Mouse (Mus musculus) hindbrain, embryonic 12.5 days (tissue): Measurements from ENCODE around the gene Cyyr1. TPM values are rescaled to one million over a fixed set of nuclear protein-coding genes. Genes with fewer than 3 reads are reported as not detected.

ENCODE experiments used
- ATAC-seq: fragments of 200-750 bp; cut with Nextera tagmentation; 2 replicates; pipeline ENCODE4 v1.8.0; 2017; ENCODE audit warnings: moderate TSS enrichment; ENCODE audit not compliant: low FRiP score
- H3K27ac ChIP-seq: fragments of 300-500 bp; sonication (generic); 2 replicates; pipeline ENCODE4 v1.5.1; 2016; ENCODE audit warnings: mild to moderate bottlenecking
- H3K27me3 ChIP-seq: fragments of 300-500 bp; sonication (generic); 2 replicates; pipeline ENCODE4 v1.6.1; 2016; ENCODE audit warnings: mild to moderate bottlenecking
- H3K36me3 ChIP-seq: fragments of 300-500 bp; sonication (generic); 2 replicates; pipeline ENCODE4 v1.6.1; 2016; ENCODE audit warnings: mild to moderate bottlenecking
- H3K4me1 ChIP-seq: fragments of 300-500 bp; sonication (generic); 2 replicates; pipeline ENCODE4 v1.6.1; 2016
- H3K4me2 ChIP-seq: fragments of 300-500 bp; sonication (generic); replicated peaks from 2 replicates; pipeline ENCODE4 v1.6.1; 2016; ENCODE audit warnings: mild to moderate bottlenecking
- H3K4me3 ChIP-seq: fragments of 300-500 bp; sonication (generic); 2 replicates; pipeline ENCODE4 v1.5.1; 2016; ENCODE audit warnings: mild to moderate bottlenecking
- H3K9ac ChIP-seq: fragments of 300-500 bp; sonication (generic); 2 replicates; pipeline ENCODE4 v1.6.1; 2016; ENCODE audit warnings: mild to moderate bottlenecking, moderate library complexity
- H3K9me3 ChIP-seq: fragments of 300-500 bp; sonication (generic); replicated peaks from 2 replicates; pipeline ENCODE4 v1.6.1; 2016; ENCODE audit warnings: mild to moderate bottlenecking
- WGBS: fragments of 180-500 bp; shearing (Covaris S2); methylation state at CpG from one replicate; pipeline ENCODE4 v1.1.7; 2016; 5-methylcytosine and 5-hydroxymethylcytosine counted together
- polyA plus RNA-seq: library from polyadenylated mRNA; unstranded; fragments of >200 nt; fragmentation: Nextera tagmentation; extraction: Ambion mirVana; gene quantifications from 2 replicates; pipeline ENCODE4 v1.2.1, GENCODE M21; 2016

Cyyr1 gene
- polyA plus RNA-seq, 1 experiment from 2014 or later, result 4.5 TPM

DNA sequence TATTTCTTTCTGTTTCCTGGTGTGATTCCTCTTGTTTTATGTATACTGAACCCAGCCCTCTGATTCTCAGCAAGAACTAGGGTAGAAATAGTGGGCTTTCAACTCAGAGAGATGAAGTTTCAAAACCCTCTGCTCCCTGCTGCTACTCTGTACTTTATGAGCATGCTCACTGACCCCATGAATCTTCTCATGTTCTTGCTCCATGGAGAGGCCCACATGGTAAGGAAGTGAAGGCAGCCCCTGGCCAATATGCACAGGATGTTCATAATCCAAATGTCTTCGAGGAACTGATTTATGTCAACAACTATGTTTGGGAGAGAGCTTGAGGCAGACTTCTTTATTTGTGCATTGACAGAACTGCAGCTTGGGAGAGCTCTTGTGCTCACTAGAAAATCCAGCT lies 106.9 kb downstream of the Cyyr1 start:
- no peak overlapping the region for H3K4me2 ChIP-seq
- H3K9me3 ChIP-seq, result no peaks in the 10 kb centered on the region
- ATAC-seq, result no peak
- H3K4me3 ChIP-seq, result no peak overlapping the region
- 61% methylated on average over 1 of the region's 1 CpGs for WGBS
- no peaks in the 10 kb centered on the region for H3K27me3 ChIP-seq
- no peak overlapping the region for H3K9ac ChIP-seq
- H3K27ac ChIP-seq, result no peak overlapping the region
- no peaks in the 10 kb centered on the region for H3K4me1 ChIP-seq
- H3K36me3 ChIP-seq, result no peaks in the 10 kb centered on the region

- H3K36me3 ChIP-seq, result no peaks in the 10 kb centered on the region
- no peaks in the 10 kb centered on the region for H3K4me1 ChIP-seq
- H3K27me3 ChIP-seq, result no peaks in the 10 kb centered on the region
- no peak overlapping the region for H3K4me3 ChIP-seq
- H3K9ac ChIP-seq, result no peak overlapping the region
- H3K27ac ChIP-seq, result no peak overlapping the region
- no peak overlapping the region for H3K4me2 ChIP-seq
- ATAC-seq, result no peak
- WGBS, result 76% methylated on average over 3 of the region's 3 CpGs
- no peaks in the 10 kb centered on the region for H3K9me3 ChIP-seq
Measured at GRCm38 (mm10) chr16:85445801-85446200, 107.4 kb downstream of the Cyyr1 start.

GRCm38 (mm10) chr16:85435427-85435826 lies 117.8 kb downstream of the Cyyr1 start:
- no peaks in the 10 kb centered on the region; the same call in 1 of the 2 replicates for H3K9me3 ChIP-seq
- no peak overlapping the region for H3K4me3 ChIP-seq
- no peaks in the 10 kb centered on the region for H3K36me3 ChIP-seq
- WGBS, result 69% methylated on average over 2 of the region's 2 CpGs
- ATAC-seq, result no peak
- H3K27me3 ChIP-seq, result no peaks in the 10 kb centered on the region
- H3K9ac ChIP-seq, result no peak overlapping the region
- no peak overlapping the region for H3K4me2 ChIP-seq
- no peaks in the 10 kb centered on the region for H3K4me1 ChIP-seq
- H3K27ac ChIP-seq, result no peak overlapping the region

DNA sequence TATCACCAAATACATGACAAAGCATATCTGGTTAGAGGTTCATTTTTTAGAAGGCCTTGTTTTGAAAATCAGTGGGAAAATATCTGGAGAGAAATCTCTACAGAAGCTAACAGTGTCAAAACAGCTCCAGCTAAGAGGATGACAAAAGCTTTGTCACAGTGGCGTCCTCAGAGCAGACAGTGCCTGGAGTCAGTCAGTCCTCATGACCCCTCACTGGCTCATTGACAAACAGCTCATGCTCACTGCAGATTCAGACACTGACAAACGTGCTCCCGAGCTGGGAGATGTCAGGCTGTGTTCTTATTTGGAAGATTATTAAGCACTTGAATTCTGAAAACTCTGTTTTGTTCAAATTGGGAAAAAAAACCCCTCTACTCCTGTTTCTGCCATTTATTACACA lies 124.0 kb downstream of the Cyyr1 start:
- 18% methylated on average over 3 of the region's 3 CpGs for WGBS
- peak; percentile 74 for ATAC-seq
- no peak overlapping the region for H3K27ac ChIP-seq

DNA sequence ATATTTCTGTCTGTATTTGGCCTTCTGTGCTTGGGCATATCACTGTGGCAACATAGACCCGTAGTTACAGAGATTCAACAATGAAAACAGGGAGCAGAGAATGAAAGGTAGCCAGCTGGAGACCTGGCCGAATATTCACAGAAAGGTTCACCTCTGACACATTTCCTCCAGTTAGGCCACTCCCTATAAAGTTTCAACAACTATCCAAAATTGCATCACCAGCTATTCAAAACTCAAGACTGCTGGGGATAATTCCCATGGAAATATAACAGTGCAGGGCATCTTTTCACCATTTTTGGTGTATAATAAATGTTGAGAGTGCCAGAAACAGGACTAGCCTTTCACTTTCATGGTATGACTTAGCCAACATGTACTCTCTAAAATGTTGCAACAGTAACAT lies 130.3 kb downstream of the Cyyr1 start:
- no peaks in the 10 kb centered on the region for H3K36me3 ChIP-seq
- H3K4me1 ChIP-seq, result no peaks in the 10 kb centered on the region
- WGBS, result 69% methylated on average over 2 of the region's 2 CpGs
- no peak for ATAC-seq
- H3K4me2 ChIP-seq, result no peak overlapping the region
- no peak overlapping the region for H3K27ac ChIP-seq
- no peak overlapping the region for H3K9ac ChIP-seq
- no peaks in the 10 kb centered on the region for H3K27me3 ChIP-seq
- no peak overlapping the region for H3K4me3 ChIP-seq
- no peaks in the 10 kb centered on the region for H3K9me3 ChIP-seq

More for the DNA sequence above, 124.0 kb downstream of the Cyyr1 start:
- Histone ChIP-seq H3K36me3 (no peaks in the 10 kb centered on the region), H3K9ac (no peak overlapping the region), H3K4me2 (no peak overlapping the region), H3K9me3 (no peaks in the 10 kb centered on the region), H3K4me1 (no peaks in the 10 kb centered on the region), H3K27me3 (no peaks in the 10 kb centered on the region), H3K4me3 (no peak overlapping the region)

DNA sequence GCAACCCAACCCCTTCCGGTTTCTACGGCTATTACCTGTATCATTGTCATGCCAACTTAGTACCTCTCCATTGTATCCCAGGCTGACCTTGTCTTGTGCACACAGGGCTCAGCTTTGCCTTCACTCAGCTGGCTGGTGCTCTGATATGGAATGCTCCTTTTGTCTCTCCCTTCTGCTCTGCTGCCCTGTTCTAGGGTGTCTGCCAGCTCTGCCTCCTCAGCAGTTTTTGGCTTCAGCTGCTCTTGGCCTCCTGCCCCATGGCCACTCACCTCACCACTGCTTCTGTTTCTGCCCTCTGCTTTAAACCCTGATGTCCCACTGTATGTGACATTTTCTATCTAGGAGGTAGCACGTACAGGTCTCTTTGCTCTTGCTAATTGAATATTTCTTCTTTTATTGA lies 137.8 kb downstream of the Cyyr1 start:
- Histone ChIP-seq H3K27me3 (no peaks in the 10 kb centered on the region), H3K9ac (no peak overlapping the region), H3K4me2 (no peak overlapping the region), H3K9me3 (no peaks in the 10 kb centered on the region), H3K4me3 (no peak overlapping the region), H3K27ac (no peak overlapping the region), H3K36me3 (no peaks in the 10 kb centered on the region), H3K4me1 (no peaks in the 10 kb centered on the region)
- no peak for ATAC-seq
- 76% methylated on average over 3 of the region's 3 CpGs for WGBS

DNA sequence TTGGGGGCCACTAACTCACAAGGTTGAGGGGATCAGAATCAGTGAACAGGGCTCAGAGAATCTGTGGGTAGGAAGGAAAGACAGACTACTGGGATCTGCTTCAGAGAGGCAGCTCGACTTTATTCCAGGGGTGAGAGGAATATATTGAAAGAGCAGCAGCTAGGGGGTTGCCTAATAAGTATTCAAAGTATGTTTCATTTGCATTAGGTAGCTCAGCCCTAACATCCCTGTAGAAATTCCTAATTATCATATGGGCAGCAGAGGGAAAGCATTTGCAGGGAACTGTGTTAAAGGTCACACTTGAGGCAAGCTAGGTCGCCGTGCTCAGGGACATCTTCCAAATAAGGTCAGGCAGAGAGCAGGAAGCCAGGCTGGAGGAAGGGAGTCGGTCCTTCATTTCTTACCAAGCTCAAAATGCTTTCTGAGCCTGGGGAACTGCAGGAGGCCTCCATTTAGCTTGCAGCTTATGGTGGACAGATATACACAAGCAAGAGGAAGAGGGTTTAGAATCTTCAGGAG lies 159.7 kb downstream of the Cyyr1 start:
- 17% methylated on average over 4 of the region's 4 CpGs for WGBS
- H3K36me3 ChIP-seq, result no peaks in the 10 kb centered on the region
- no peak overlapping the region for H3K9ac ChIP-seq
- no peak overlapping the region for H3K27ac ChIP-seq
- ATAC-seq, result no peak
- H3K4me1 ChIP-seq, result peaks cover 9% of the 10 kb centered on the region
- no peak overlapping the region for H3K4me3 ChIP-seq
- no peaks in the 10 kb centered on the region for H3K9me3 ChIP-seq
- H3K27me3 ChIP-seq, result no peaks in the 10 kb centered on the region
- no peak overlapping the region for H3K4me2 ChIP-seq

DNA sequence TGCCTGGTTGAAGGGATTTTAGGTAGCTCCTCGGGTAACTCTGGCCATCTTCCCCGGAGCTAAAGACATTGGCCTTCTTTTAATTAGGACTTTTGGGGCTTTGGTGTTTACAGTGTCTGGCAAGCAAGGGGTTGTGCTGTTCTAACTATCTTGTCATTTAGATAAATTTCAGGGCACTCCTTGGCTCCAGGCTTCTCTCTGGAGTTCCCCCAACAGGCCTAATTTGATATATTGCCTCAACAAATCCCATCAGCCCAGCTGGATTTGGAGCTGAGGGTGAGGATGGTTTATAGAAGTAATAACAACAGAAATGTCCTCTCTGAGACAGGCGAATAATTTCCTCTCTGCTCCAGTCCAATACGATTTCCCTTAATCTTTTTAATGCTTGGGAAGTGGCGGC lies 166.4 kb downstream of the Cyyr1 start:
- no peaks in the 10 kb centered on the region for H3K36me3 ChIP-seq
- 52% methylated on average over 5 of the region's 5 CpGs for WGBS
- H3K27me3 ChIP-seq, result no peaks in the 10 kb centered on the region
- no peaks in the 10 kb centered on the region for H3K4me1 ChIP-seq
- H3K9ac ChIP-seq, result no peak overlapping the region
- H3K9me3 ChIP-seq, result no peaks in the 10 kb centered on the region
- no peak overlapping the region for H3K27ac ChIP-seq
- no peak overlapping the region for H3K4me3 ChIP-seq
- ATAC-seq, result no peak
- no peak overlapping the region for H3K4me2 ChIP-seq

Other genes with a start within 250 kb of the Cyyr1 start
- gene Adamts1, start 249.7 kb upstream of the Cyyr1 start, polyA plus RNA-seq, result 22.8 and 26.7 TPM in 2 replicates